Mouse (Mus musculus) kidney, adult 18-20 months (tissue): Measurements from ENCODE around the gene Dynlrb2.

Source experiments
- DNase-seq: peaks from one replicate; pipeline ENCODE4 v3.0.0; 2021

The Dynlrb2 gene

GRCm38 (mm10) chr8:116504477-116505120 is at the start of gene Dynlrb2:
TSS of gene Dynlrb2 (plus strand) at chr8:116504974.
- peak; percentile 84 for DNase-seq

- DNase-seq = no peak
Observed at GRCm38 (mm10) chr8:116458569-116458968, 46.2 kb upstream of the Dynlrb2 start.

- DNase-seq = no peak
Observed at GRCm38 (mm10) chr8:116461472-116461871, 43.3 kb upstream of the Dynlrb2 start.

- no peak for DNase-seq
Observed at GRCm38 (mm10) chr8:116466586-116466985, 38.2 kb upstream of the Dynlrb2 start.

- DNase-seq = no peak
Observed at GRCm38 (mm10) chr8:116467027-116467426, 37.7 kb upstream of the Dynlrb2 start.

- DNase-seq = no peak
Observed at GRCm38 (mm10) chr8:116477941-116478340, 26.8 kb upstream of the Dynlrb2 start.

GRCm38 (mm10) chr8:116478681-116479080 is 26.1 kb upstream of the Dynlrb2 start:
- DNase-seq = no peak

- DNase-seq = peak; percentile 50
Observed at GRCm38 (mm10) chr8:116480894-116481293, 23.9 kb upstream of the Dynlrb2 start.

- no peak for DNase-seq
Observed at GRCm38 (mm10) chr8:116482738-116483137, 22.0 kb upstream of the Dynlrb2 start.

GRCm38 (mm10) chr8:116484087-116484486 is 20.7 kb upstream of the Dynlrb2 start:
- no peak for DNase-seq

- DNase-seq = no peak
Observed at GRCm38 (mm10) chr8:116488546-116488945, 16.2 kb upstream of the Dynlrb2 start.

- DNase-seq = no peak
Observed at GRCm38 (mm10) chr8:116500057-116500809, 4.5 kb upstream of the Dynlrb2 start.

- DNase-seq = no peak
Observed at GRCm38 (mm10) chr8:116508721-116509120, 3.9 kb downstream of the Dynlrb2 start.

- DNase-seq = no peak
Observed at GRCm38 (mm10) chr8:116509247-116509646, 4.5 kb downstream of the Dynlrb2 start.

GRCm38 (mm10) chr8:116519676-116520075 is 14.9 kb downstream of the Dynlrb2 start:
- no peak for DNase-seq

GRCm38 (mm10) chr8:116521208-116521607 is 16.4 kb downstream of the Dynlrb2 start:
- DNase-seq = no peak

GRCm38 (mm10) chr8:116521641-116522040 is 16.9 kb downstream of the Dynlrb2 start:
- no peak for DNase-seq

GRCm38 (mm10) chr8:116522104-116522767 is 17.5 kb downstream of the Dynlrb2 start:
- no peak for DNase-seq

GRCm38 (mm10) chr8:116524915-116525314 is 20.1 kb downstream of the Dynlrb2 start:
- no peak for DNase-seq

- no peak for DNase-seq
Observed at GRCm38 (mm10) chr8:116528736-116529135, 24.0 kb downstream of the Dynlrb2 start.

- DNase-seq = no peak
Observed at GRCm38 (mm10) chr8:116533081-116533480, 28.3 kb downstream of the Dynlrb2 start.

GRCm38 (mm10) chr8:116536786-116537185 is 32.0 kb downstream of the Dynlrb2 start:
- no peak for DNase-seq

GRCm38 (mm10) chr8:116538763-116539162 is 34.0 kb downstream of the Dynlrb2 start:
- DNase-seq = no peak

- DNase-seq = no peak
Observed at GRCm38 (mm10) chr8:116540136-116540535, 35.4 kb downstream of the Dynlrb2 start.
